Mouse (Mus musculus) MN1 (cell line): ENCODE data around the gene Rasgef1b.

Experiments
- DNase-seq: peaks from one replicate; pipeline ENCODE4 v3.0.0-alpha.2; 2016; ENCODE audit warnings: low spot score

Gene Rasgef1b

DNA sequence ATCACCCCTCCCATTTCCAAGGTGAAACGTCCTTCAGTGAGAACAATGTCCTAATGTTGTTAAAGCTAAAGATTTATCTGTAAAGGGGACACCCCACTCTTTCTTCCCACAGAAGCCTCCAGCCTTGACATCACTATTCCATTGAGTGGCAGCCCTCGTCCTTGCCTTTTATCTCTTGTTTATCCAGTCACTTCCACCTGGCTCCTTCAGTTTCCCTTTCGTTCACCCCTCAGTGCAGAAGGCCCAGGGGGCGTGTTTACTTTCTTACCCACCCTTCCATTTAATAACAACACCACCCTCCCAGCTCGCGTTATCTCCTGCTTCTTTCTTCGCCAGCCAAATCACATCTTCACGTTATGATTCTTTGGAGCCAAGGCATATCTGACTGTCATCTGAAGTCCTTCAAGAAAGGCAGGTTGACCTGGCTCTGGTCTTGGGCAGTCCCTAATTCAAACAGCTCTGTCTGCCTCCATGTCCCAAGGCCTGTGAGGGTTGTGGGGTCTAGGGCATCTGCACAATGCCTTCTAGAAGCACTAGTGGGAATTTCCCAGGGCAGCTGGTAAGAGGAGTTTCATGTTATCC is 355.2 kb downstream of the Rasgef1b start:
- no peak for DNase-seq

DNA sequence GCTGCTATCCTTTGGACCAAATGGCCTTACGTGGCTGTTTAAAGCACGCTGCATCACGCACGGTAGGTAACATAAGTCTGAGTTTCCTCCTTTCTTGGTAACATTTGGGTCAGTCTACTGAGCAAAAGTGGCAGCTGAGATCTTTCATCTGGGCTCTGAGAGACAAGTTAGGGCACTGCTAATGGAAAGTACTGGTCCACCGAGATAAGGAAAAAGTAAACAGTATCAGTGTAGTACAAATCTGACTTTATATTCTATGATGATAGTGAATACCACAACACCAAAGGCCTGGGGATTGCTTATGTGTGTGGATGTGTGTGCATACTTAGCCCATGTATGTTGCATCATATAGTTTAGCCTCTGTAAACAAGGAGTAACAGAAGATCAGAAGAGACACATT is 358.2 kb downstream of the Rasgef1b start:
- no peak for DNase-seq

DNA sequence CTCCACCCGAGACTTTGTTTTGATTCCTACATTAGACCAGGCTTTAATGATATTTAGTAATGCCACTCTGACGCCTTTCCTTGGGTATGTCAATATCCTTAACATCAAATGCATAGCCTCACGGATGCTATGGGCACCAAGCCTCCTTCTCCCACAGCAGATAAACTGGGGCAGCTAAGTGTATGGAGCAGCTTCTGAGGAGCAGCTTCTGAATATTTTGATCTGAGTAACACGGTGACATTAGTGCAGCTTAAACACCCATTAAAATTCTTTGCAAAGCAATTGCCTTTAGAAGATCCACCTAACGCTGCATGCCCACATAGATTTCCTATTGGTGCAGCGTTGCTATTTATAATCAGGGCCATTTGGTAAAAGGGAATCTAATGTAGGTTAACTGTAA is 359.6 kb downstream of the Rasgef1b start:
- DNase-seq = no peak

DNA sequence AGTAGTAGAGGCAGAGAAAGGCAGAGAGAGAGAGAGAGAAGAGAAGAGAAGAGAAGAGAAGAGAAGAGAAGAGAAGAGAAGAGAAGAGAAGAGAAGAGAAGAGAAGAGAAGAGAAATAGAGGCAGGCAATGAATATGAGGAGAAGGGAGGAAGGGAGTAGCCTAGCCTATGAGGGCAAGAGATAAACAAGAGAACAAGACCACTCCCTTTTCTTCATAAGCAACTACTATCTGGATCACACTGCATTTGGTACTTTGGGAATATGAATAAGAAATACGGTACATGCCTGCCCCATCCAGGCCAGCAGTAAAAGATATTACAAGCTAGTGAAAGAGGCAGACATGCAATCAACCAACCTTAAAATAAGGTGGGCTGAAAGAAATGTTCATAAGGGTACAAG is 360.2 kb downstream of the Rasgef1b start:
- no peak for DNase-seq

DNA sequence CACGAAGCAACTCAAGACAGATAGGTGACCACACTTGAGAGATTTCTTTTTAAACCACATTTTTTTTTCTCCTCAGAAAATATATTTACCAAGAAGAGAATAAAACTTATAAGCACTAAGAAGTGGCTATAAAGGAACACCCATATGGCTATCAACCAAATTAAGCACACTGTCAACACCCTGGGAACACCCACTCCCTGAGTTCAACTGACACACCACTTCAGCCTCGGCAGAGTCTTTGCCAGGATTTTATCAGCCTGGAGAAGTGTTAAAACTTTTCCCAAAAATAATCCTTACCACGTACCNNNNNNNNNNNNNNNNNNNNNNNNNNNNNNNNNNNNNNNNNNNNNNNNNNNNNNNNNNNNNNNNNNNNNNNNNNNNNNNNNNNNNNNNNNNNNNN is 368.3 kb downstream of the Rasgef1b start:
- DNase-seq = no peak

DNA sequence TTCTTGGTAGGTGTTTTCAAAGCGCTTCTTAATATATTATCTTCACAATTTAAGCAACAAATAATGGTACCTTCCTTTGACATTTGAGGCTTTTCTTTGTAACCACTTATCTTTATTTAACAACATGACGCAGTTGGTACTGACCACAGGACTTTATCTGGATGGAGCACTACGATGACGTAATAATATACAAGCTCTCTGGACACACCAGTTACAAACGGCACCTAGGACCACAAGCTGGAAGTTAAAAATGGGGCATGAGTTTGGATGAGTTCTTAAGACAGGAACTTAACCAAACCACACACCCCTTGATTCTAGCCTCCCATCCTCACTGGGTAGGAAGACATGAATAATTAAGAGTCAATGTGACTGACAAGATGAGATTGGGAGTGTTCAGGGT is 369.6 kb downstream of the Rasgef1b start:
- DNase-seq = no peak

DNA sequence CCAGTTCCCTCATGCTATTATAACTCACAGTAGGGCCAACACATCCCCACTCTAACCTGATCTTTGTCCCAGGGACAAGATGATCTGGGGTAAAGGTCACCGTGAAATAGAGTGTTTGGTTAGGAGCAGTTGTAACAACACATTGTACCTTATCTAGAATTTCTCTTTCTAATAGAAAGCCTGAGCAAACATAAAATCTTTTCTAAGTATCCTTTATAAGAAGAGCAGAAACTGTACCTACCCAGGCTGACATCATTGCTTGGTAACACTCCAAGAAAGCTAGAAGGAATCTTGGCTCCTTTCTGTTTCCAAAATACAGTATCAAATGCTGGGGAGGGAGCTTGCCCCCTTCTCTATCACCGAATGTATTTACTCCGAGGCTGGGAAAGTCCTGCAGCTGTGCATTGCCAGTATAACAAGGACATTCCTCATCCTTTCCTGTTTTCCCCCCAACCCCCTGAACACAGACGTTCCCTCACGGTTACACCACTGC is 374.2 kb downstream of the Rasgef1b start:
- DNase-seq = no peak

DNA sequence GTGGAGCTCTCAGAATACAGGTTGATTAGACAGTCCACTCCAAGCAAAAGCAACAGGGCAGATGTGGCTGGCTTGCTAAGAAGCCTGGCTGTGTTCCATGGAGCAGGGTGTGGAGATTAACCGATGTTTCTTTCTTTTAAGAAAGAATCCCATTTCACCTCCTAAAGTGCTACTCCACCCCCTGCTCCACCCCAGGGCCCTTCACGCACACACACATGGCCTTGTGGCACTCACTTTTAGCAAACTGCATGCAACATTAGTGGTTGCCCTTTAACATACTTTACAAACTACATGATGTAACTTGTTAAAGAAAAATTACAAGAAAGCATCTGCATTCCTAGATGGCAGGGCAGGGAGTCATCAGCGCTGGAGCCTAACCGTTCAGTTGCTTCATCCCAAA is 378.8 kb downstream of the Rasgef1b start:
- DNase-seq = no peak

DNA sequence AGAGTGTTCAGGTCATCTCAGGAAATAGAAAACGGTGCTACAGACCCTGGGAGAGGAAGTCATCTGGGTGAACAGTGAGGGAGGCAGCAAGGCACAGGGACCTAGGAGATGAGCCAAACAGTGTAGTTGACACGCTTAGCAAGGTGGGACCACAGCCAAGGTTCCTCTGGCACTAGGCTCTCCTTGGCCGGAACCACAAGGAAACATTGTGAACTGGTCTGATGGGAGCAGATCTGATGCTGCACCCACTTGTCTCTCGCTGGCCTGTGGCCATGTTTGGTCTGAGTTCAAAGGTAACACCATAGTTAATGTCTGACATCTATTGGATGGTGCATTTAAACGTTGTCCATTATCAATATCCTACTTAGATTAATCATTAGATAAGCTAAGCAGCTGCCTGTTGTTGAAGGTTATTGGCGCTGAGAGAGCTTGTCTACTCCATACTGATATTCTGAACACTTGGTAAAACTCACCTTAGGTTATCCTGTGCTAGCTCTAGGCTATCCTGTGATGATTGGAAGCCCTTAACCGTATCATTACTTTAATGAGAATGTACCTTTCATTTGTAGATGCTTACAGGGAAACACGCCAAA is 380.5 kb downstream of the Rasgef1b start:
- no peak for DNase-seq

DNA sequence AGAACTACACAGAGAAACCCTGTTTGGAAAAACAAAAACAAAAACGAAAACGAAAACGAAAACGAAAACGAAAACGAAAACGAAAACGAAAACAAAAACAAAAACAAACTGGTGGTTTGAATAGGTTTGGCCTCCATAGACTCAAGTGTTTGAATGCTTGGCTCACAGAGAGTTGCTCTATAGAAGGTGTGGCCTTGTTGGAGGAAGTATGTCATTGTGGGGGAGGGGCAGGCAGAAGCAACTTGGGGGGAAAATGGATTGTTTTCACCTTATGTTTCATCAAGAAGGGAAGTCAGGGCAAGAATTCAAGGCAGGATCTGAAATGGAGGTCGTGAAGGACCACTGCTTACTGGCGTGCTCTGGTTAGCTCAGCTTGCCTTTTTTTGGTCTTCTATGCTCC is 386.3 kb downstream of the Rasgef1b start:
- DNase-seq = no peak

DNA sequence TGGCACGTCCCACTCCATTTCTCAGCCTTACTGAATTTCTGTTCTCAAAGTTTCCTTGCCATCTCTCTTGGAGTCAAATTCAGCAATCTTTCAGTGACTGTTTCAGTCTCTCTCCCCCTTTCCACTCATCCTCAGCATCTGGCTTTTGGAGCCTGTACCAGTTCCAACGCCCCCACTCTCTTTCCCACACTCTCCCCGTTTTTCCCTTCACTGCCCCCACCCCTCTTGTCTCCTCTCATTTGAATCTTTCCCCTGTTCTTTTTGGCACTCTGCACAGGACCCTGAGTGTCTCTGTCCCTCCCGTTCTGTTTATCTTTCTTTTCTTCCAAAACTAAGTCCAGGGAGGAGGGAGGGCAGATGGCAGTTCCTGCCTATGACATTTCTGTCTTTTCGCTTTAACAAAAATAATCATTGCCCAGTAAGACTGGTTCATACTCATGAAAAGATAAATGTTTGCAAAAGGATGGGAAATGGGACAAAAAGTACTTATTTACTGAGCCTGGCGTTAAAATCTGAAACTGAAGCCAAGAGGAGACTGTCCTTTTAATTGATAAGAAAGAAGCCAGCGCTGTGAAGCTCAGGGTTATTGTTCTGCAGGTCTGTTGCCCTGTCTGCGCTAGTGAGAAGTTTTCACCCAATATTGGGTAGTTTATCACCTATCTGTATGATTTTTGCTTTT is 388.4 kb downstream of the Rasgef1b start:
- DNase-seq = no peak

DNA sequence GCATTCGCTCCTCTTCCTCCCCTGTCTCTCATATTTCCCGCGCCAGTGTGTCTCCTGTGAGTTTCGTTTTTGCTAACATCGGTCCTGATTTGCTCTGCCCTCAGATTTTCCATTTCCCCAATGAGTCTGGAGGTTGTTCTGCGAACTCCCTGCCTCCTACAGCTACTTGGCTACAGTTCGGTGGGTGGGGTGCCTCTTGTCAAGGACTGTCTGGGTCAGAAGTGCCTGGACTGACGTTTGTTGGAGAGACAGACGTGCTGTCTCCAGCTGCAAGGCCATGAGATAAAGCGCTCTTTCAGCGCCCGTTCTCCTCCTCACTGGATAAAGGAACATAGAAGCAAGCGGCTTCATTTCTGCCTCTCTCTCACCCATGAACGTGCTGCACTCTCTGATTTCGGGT is 389.1 kb downstream of the Rasgef1b start:
- no peak for DNase-seq

DNA sequence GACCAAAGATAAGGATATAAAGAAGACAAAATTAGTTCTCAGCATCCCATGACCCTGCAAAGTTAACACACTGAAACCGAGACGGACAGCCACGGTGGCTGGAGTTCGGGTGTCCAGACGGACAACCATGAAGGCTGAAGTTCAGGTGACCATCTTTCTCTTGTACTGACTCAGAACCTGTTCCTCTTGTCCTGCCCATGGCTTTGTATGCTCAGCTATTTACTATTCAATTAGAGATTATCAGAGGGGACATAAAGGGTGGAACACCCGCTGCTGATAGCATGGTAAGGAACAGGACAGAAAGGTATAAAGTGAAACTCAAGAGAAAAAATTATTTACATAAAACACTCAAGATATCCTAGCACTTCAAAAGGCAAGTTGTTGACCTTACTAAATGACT is 390.0 kb downstream of the Rasgef1b start:
- no peak for DNase-seq

DNA sequence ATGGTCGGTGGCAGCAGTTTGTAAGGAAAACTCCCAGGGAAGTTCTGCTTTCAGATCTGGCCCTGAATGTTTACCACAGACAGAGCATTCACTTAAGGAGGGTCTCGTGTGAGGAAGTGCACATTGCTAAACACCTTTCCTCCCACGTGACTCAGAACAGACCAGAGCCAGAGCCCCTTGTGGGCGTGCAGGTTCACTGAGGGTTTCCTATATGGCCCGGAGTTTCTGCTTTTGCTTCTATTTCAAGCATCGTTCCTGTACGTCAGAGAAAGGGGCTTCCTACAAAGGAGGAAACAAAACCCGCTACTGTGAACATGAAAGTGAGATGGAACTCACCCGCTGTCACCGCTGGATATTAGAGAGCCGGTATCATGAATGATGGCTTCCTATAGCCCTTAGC is 392.4 kb downstream of the Rasgef1b start:
- DNase-seq = no peak

DNA sequence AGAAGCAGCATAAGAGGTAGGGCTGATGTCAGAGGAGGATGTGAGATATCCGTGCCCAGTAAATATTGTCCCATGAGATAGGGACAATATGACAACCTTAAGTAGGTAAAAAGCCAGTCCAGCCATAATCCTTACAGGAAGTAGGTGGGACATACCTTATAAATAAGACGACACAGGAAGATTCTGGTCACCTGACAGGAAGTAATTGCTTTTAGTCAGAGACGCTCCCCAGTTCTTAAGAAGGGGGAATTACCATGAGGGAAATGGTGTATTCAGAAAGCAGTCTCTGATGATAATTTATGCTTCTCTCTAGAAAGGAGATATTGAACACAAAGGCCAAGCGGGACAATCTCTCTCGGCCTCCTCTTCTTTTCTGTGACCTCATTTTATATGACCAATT is 394.8 kb downstream of the Rasgef1b start:
- no peak for DNase-seq

DNA sequence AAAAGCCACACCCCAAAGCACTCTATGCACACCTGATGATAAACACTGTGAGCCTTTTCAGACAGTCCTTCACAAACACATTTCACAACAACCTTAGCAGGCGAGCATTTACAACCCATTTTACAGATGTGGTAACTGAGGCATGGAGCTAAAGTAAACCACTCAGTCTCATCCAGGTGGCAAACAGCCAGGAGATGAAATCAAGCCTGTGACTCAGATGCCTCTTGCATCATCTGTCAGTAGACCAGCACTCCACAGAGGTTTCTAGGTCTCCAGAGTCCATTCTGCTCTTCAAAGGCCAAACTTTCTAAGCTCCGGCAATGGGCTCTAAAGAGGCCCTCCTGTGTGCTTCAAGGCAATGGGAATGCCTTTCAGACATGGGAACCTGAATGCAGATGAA is 396.8 kb downstream of the Rasgef1b start:
- no peak for DNase-seq

DNA sequence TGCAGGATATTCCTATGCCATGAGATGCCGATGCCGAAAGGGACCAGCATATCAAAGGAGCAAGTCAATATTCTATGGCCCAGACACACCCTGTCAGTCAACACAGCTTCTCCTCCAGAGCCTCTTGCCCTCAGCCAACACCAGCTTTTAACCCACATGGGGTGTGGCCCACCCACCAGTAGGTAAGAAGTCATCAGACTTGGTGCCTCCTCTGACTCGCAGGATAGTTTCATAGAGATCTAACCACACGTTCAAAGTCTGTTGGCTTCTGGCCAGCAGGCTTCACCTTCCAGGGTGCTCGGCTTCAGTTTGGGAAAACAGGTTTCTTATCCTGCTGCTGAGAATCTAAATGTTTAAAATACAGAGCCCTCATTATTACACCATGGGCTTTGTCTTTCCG is 399.8 kb downstream of the Rasgef1b start:
- DNase-seq = no peak

DNA sequence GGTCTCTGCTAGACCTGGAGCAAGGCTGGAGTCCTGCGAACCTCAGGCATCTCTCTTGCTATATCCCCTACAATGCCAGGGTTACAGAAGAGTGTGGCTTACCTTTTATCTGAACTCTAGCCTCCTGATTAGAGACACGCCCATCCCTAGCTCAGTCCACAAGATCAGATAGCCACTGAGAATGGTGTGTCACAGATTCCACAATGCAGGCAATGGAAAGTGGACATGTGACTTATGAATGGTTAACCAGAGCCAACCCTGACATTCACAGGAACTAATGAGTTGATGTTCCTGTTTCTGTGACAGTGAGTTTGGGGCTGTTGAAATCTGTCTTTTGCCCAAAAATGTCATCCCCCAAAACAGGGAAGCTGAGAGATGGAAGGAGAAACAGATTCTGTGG is 401.8 kb downstream of the Rasgef1b start:
- DNase-seq = no peak

DNA sequence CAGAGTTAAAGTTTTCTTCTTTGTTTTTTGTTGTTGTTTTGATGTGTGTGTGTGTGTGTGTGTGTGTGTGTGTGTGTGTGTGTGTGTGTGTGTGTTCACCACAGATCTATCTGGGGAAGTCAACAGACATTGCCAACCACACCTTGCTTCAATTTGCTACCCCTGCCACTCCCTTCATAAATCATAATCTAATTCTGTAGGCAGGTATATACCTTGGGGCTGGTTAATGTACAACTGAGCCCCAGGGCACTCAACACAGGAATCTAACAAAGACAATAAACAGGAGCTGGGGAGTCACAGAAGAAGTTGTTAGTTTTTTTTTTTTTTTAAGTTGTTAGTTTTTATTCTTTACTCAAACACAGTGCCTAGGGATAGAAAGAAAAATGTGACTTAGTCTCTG is 403.6 kb downstream of the Rasgef1b start:
- no peak for DNase-seq

DNA sequence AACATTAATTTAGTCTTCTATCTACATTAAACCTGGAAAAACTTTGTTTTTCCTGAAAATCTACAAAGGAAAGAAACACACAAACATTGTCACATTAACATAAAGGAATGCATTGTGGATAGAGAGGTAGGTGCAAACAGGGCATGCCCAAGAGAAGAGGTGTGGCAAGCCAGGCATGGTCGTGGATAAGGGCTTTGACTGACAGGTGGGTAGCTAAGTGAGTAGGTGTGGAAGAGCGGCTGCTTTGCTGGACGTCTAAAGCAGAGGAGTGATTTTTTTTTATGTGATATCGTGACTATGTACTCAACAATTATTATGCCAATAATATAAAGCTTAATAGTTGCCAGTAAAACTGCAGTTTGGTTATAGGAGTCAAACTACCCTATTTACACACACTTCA is 408.1 kb downstream of the Rasgef1b start:
- DNase-seq = no peak

DNA sequence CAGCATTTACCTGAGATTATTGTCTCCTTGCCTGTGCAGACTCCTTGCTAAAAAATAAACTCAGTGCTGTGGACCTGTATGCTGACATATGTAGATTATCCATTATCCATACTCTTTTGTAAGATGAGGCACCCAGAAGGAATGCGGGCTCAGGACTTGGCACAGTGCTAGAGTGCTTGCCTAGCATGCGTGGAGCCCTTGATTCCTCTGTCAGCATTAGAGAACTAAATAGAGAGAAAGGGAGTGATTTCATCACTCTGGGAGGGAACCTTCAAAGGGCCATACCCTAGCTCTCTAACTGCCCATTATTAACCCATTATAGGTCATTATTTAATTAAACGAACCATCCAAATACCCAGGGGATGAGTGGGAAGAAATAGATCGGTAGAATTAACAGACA is 430.9 kb downstream of the Rasgef1b start:
- DNase-seq = no peak

DNA sequence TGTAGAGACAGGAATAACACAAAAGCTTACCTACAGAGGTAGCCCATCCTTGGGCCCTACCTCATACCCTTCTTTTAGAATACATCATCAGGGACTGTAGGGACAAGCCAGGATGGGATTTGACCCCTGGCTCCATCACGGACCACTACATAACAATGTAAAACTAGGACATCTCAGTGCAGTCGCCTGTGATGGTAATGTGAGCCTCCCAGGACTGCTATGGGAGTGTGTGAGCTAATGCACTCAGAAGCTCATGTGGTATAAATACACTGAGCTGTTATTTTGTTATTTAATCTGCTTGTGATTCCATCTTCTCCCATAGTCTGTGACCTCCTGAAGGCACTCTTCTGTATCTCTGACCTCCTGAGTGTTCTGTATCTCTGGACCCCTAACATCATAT is 432.5 kb downstream of the Rasgef1b start:
- no peak for DNase-seq

DNA sequence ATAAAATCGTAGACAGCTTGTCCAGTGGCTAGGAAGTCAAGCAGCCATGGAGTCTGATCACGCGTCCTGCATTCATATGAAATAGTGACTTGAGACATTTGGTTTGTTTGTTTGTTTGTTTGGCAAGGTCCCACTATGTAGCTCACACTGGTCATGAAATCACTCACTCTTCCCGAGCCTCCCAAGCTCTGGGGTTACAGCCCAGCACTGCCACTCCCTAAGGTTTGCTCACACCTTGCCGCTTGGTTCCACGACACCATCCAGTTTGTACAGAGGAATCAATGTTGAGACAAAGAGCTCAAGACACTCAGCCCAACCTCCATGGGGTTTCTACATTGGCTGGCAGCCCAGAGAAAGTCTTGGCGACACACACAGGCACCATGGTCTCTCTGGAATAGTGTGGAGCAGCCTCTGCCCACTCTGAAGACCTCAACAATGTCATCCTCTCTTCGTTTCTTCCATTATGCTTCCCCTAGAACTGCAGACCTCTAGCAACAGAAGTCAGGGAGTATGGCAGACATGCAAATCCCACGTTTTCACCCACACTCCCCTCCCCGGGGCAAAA is 436.5 kb downstream of the Rasgef1b start:
- no peak for DNase-seq
